Mouse (Mus musculus): ENCODE results near the gene Dnajc16.

Gene Dnajc16

GRCm38 (mm10) chr4:141763476-141763875, 27.3 kb downstream of the Dnajc16 start:
- no peak for DNase-seq (ENCODE audit: low read depth, low spot score)

GRCm38 (mm10) chr4:141762102-141762598, 28.6 kb downstream of the Dnajc16 start:
- Histone ChIP-seq H3K36me3 (ENCODE audit: control insufficient read depth, insufficient read depth, low read length, poor library complexity, severe bottlenecking) (peaks cover 2% of the 10 kb centered on the region; the same call in 1 of the 2 replicates), H3K27me3 (ENCODE audit: control insufficient read depth, insufficient read depth, low read length, poor library complexity, severe bottlenecking) (no peaks in the 10 kb centered on the region)
- no peak for DNase-seq (ENCODE audit: low read depth, low spot score)

More at GRCm38 (mm10) chr4:141763476-141763875, 27.3 kb downstream of the Dnajc16 start:
- Histone ChIP-seq H3K36me3 (ENCODE audit: control insufficient read depth, insufficient read depth, low read length, poor library complexity, severe bottlenecking) (peaks cover 2% of the 10 kb centered on the region; the same call in 1 of the 2 replicates), H3K27me3 (ENCODE audit: control insufficient read depth, insufficient read depth, low read length, poor library complexity, severe bottlenecking) (no peaks in the 10 kb centered on the region)

DNA sequence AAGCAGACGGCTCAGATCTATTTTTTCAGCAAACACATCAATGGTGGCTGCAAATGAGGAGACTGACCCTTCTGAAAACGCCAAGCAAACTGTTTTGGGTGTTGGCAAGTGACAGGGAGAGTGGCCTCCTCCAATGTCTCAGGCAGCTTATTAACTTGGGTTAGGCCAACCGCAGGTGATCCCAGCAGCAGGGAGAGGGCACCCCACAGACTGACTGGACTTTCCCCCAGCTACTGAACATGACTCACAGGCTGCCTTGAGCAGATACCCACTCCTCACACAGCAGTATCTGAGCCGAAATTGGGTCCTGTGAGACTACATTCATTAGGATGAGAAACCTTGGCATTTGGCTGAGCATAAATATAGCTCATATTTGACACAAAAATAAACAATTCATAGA, 29.8 kb downstream of the Dnajc16 start:
- Histone ChIP-seq H3K36me3 (ENCODE audit: control insufficient read depth, insufficient read depth, low read length, poor library complexity, severe bottlenecking) (peaks cover 2% of the 10 kb centered on the region; the same call in 1 of the 2 replicates), H3K27me3 (ENCODE audit: control insufficient read depth, insufficient read depth, low read length, poor library complexity, severe bottlenecking) (no peaks in the 10 kb centered on the region)
- no peak for DNase-seq (ENCODE audit: low read depth, low spot score)

- H3K36me3 ChIP-seq (ENCODE audit: control insufficient read depth, insufficient read depth, low read length, poor library complexity, severe bottlenecking) = peaks cover 2% of the 10 kb centered on the region; the same call in 1 of the 2 replicates
- DNase-seq (ENCODE audit: low read depth, low spot score) = no peak
- H3K27me3 ChIP-seq (ENCODE audit: control insufficient read depth, insufficient read depth, low read length, poor library complexity, severe bottlenecking) = no peaks in the 10 kb centered on the region
Measured at GRCm38 (mm10) chr4:141758874-141759542, 31.7 kb downstream of the Dnajc16 start.

- no peaks in the 10 kb centered on the region for H3K27me3 ChIP-seq (ENCODE audit: control insufficient read depth, insufficient read depth, low read length, poor library complexity, severe bottlenecking)
- H3K36me3 ChIP-seq (ENCODE audit: control insufficient read depth, insufficient read depth, low read length, poor library complexity, severe bottlenecking) = no peaks in the 10 kb centered on the region
- no peak for DNase-seq (ENCODE audit: low read depth, low spot score)
Measured at GRCm38 (mm10) chr4:141757124-141757523, 33.6 kb downstream of the Dnajc16 start.

DNA sequence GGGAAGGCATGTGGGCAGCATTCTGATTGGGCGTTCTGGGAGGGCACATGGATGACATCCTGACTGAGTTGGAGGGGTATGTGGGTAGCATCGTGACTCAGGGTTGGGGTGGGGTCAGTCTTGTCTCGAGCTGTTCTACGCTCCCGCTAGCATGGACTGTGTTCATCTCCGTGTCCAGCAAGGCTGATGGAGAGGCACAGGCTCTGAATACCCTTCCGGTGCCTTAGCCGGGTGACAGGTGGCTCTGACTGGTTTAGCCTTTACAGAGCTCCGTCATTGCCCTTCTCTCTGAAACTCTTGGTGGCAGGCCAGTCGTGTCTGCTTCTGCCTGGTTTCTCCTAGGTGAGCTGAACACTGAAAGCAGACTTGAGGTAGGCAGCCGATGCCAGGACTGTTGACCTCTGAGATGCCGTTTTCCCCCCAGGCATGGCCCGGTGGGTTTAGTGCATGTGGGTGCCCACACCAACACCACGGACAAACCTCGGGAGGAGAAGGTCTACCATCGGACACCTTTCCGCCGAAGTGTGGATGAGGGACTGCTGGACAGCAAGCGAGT, 35.3 kb downstream of the Dnajc16 start:
- Histone ChIP-seq H3K27me3 (ENCODE audit: control insufficient read depth, insufficient read depth, low read length, poor library complexity, severe bottlenecking) (no peaks in the 10 kb centered on the region), H3K36me3 (ENCODE audit: control insufficient read depth, insufficient read depth, low read length, poor library complexity, severe bottlenecking) (no peaks in the 10 kb centered on the region)
- no peak for DNase-seq (ENCODE audit: low read depth, low spot score)

DNA sequence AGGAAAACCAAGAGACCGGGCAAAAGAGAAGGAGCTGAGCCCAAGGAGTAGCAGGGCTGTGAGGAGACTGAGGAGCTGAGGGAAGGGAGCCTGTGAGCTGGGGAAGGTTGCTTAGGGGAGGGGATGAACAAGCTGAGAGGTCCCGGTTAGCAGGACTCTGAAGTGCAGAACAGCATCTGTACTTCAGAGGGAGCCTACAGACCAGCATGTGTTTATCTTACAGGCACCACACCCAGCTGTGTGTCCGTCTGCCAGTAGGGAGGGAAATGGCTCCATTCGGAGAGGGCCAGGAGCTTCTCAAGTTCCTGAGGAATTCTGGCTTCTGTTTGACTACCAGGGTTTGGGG, 38.7 kb downstream of the Dnajc16 start:
- no peak for DNase-seq (ENCODE audit: low read depth, low spot score)
- Histone ChIP-seq H3K27me3 (ENCODE audit: control insufficient read depth, insufficient read depth, low read length, poor library complexity, severe bottlenecking) (no peaks in the 10 kb centered on the region), H3K36me3 (ENCODE audit: control insufficient read depth, insufficient read depth, low read length, poor library complexity, severe bottlenecking) (no peaks in the 10 kb centered on the region)

DNA sequence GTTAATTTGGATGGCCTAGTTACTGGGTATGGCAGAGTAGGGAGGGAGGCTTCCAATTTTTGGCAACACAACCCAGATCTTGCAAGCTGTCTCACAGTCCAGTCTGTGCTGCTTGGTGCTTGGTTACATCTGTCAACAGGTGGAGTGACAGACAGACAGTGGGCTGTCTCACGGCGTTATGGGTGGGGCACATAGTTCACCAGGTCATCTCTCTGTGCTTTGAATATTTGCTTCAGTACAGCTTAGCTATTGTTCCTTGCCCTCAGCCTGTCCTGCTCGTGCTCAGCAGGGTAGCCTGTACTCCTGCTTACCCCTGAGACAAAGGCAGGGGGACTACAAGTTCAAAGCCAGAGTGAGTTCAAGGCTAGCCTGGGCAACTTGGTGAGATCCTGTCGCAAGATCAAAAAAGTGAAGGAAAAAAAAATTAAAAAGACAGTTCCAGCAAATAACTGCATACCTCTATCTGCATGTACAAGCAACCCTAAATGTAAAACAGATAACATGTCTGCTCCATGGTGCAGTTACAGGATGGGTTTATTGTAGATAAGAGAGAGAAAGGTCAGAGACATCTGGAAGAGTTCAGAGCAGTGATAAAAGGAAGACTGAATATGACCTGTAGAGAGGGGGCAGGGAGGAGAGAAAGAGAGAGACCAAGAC, 39.2 kb downstream of the Dnajc16 start:
- no peak for DNase-seq (ENCODE audit: low read depth, low spot score)
- H3K36me3 ChIP-seq (ENCODE audit: control insufficient read depth, insufficient read depth, low read length, poor library complexity, severe bottlenecking) = no peaks in the 10 kb centered on the region
- no peaks in the 10 kb centered on the region for H3K27me3 ChIP-seq (ENCODE audit: control insufficient read depth, insufficient read depth, low read length, poor library complexity, severe bottlenecking)

- DNase-seq (ENCODE audit: low read depth, low spot score) = no peak
- no peaks in the 10 kb centered on the region for H3K36me3 ChIP-seq (ENCODE audit: control insufficient read depth, insufficient read depth, low read length, poor library complexity, severe bottlenecking)
- H3K27me3 ChIP-seq (ENCODE audit: control insufficient read depth, insufficient read depth, low read length, poor library complexity, severe bottlenecking) = no peaks in the 10 kb centered on the region
Measured at GRCm38 (mm10) chr4:141750826-141751225, 39.9 kb downstream of the Dnajc16 start.

DNA sequence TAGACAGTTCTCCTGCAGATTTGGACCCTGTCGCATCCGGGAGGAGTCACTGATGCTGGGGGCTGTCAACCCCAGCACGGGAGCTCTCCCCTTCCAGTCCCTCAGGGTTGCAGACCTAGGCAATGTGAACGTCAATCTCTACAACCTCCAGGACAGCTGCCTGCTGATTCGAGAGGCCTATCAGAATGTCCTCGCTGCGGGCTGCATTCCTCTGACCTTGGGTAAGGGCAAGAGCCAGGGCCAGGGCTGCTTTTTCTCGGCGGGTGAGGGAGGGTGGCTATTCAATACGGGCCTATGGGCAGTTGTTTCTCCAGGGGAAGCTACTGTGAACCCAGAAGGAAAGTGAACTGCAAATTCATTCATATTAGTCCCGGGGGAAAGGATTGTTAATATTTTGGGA, 41.2 kb downstream of the Dnajc16 start:
- Histone ChIP-seq H3K27me3 (ENCODE audit: control insufficient read depth, insufficient read depth, low read length, poor library complexity, severe bottlenecking) (no peaks in the 10 kb centered on the region), H3K36me3 (ENCODE audit: control insufficient read depth, insufficient read depth, low read length, poor library complexity, severe bottlenecking) (no peaks in the 10 kb centered on the region)
- no peak for DNase-seq (ENCODE audit: low read depth, low spot score)

DNA sequence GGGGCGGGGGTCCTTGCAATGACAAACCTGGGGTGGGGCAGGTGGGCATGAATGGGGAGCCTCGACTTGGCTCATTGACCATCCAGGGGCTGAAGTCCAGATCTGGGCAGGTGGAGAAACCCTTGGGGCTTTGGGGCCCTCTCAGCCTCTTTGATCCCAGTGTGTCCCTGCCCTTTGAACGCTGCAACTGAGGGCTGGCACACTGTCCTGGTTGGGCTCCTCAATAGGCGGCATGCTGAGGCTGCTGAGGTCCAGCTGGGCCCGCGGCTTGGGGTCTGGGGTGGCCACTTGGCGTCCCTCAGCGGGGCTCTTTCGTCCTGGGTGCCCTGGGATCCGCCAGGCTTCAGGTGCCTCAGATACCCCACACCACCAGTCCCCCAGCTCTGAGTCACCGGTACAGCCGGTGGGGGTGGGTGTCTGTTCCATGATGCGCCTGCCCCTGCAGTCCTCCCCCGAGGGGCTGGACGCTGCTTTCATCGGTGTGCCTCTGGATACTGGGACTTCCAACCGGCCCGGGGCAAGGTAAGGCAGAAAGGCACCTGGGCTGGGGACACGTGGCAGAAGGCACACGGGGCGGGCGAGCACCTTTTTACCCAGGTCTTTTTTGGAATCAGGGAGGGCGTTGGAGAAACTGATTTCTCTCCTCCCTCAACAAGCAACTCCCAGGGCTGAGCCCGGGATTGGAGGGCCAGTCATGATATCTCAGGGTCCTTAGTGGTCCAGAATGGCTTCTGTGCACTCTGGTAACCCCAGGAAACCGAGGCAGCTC, 44.0 kb downstream of the Dnajc16 start, which contains the start of gene Agmat:
TSS of gene Agmat (plus strand) at position 95 of the 769 bp plus-strand sequence.
- H3K27me3 ChIP-seq (ENCODE audit: control insufficient read depth, insufficient read depth, low read length, poor library complexity, severe bottlenecking) = no peaks in the 10 kb centered on the region
- DNase-seq (ENCODE audit: low read depth, low spot score) = no peak
- no peaks in the 10 kb centered on the region for H3K36me3 ChIP-seq (ENCODE audit: control insufficient read depth, insufficient read depth, low read length, poor library complexity, severe bottlenecking)

- no peak for DNase-seq (ENCODE audit: low read depth, low spot score)
- Histone ChIP-seq H3K27me3 (ENCODE audit: control insufficient read depth, insufficient read depth, low read length, poor library complexity, severe bottlenecking) (no peaks in the 10 kb centered on the region), H3K36me3 (ENCODE audit: control insufficient read depth, insufficient read depth, low read length, poor library complexity, severe bottlenecking) (no peaks in the 10 kb centered on the region)
Measured at GRCm38 (mm10) chr4:141742381-141742780, 48.4 kb downstream of the Dnajc16 start.

GRCm38 (mm10) chr4:141741856-141742255, 48.9 kb downstream of the Dnajc16 start:
- H3K27me3 ChIP-seq (ENCODE audit: control insufficient read depth, insufficient read depth, low read length, poor library complexity, severe bottlenecking) = no peaks in the 10 kb centered on the region
- DNase-seq (ENCODE audit: low read depth, low spot score) = no peak
- H3K36me3 ChIP-seq (ENCODE audit: control insufficient read depth, insufficient read depth, low read length, poor library complexity, severe bottlenecking) = no peaks in the 10 kb centered on the region

GRCm38 (mm10) chr4:141738015-141738414, 52.7 kb downstream of the Dnajc16 start:
- Histone ChIP-seq H3K36me3 (ENCODE audit: control insufficient read depth, insufficient read depth, low read length, poor library complexity, severe bottlenecking) (no peaks in the 10 kb centered on the region), H3K27me3 (ENCODE audit: control insufficient read depth, insufficient read depth, low read length, poor library complexity, severe bottlenecking) (no peaks in the 10 kb centered on the region)
- DNase-seq (ENCODE audit: low read depth, low spot score) = no peak

All from splenic B cell, adult 2 months (primary cell).